Mouse (Mus musculus) liver, embryonic 14.5 days (tissue): ENCODE measurements around the gene Dand5. TPM values are rescaled to one million over a fixed set of nuclear protein-coding genes. Genes with fewer than 3 reads are reported as not detected.

Experiments used
- ATAC-seq: fragments of 200-750 bp; cut with Nextera tagmentation; 2 replicates; pipeline ENCODE4 v1.8.0; 2017; ENCODE audit warnings: moderate number of reproducible peaks, mild to moderate bottlenecking, moderate library complexity; ENCODE audit not compliant: insufficient read depth
- DNase-seq, 3 experiments: peaks; one replicate each; pipeline ENCODE4 v3.0.0-alpha.2; 2012 to 2013; ENCODE audit warnings: low read depth in 3 of 3, low spot score in 3 of 3
- H3K27ac ChIP-seq: fragments of 300-500 bp; sonication (generic); 2 replicates; pipeline ENCODE4 v1.5.1; 2014; ENCODE audit warnings: moderate library complexity, mild to moderate bottlenecking, control low read depth, inconsistent platforms
- H3K27me3 ChIP-seq: fragments of 300-500 bp; sonication (generic); 2 replicates; pipeline ENCODE4 v1.6.1; 2014; ENCODE audit warnings: mild to moderate bottlenecking, low read length, moderate library complexity; ENCODE audit not compliant: control insufficient read depth, insufficient read depth
- H3K36me3 ChIP-seq: fragments of 300-500 bp; sonication (generic); replicated peaks from 2 replicates; pipeline ENCODE4 v1.6.1; 2014; ENCODE audit warnings: low read depth; ENCODE audit not compliant: control insufficient read depth, insufficient read depth
- H3K4me1 ChIP-seq, 2 experiments: fragments of 200-500 bp in 1 of 2; fragments of 300-500 bp in 1 of 2; sonication (generic) in 1 of 2; replicated peaks; 2 replicates each; pipeline ENCODE4 v1.6.1; 2012 to 2014; ENCODE audit warnings: antibody characterized with exemption in 1 of 2, inconsistent platforms in 1 of 2, low read length in 1 of 2; ENCODE audit not compliant: control insufficient read depth in 2 of 2, insufficient read depth in 2 of 2
- H3K4me2 ChIP-seq: fragments of 300-500 bp; sonication (generic); 2 replicates; pipeline ENCODE4 v1.6.1; 2014; ENCODE audit warnings: low read depth, mild to moderate bottlenecking, control low read depth, moderate library complexity
- H3K4me3 ChIP-seq, 2 experiments: fragments of 200-500 bp in 1 of 2; fragments of 300-500 bp in 1 of 2; sonication (generic) in 1 of 2; 2 replicates each; pipeline ENCODE4 v1.5.1; 2012 to 2014; ENCODE audit warnings: low read depth in 2 of 2, low read length in 2 of 2, mild to moderate bottlenecking in 2 of 2, control low read depth in 1 of 2, inconsistent platforms in 1 of 2, moderate library complexity in 1 of 2; ENCODE audit not compliant: insufficient read depth in 1 of 2
- H3K9ac ChIP-seq: fragments of 300-500 bp; sonication (generic); replicated peaks from 2 replicates; pipeline ENCODE4 v1.6.1; 2014; ENCODE audit warnings: mild to moderate bottlenecking, control low read depth, moderate library complexity
- H3K9me3 ChIP-seq: fragments of 300-500 bp; sonication (generic); 2 replicates; pipeline ENCODE4 v1.6.1; 2016; ENCODE audit warnings: low read length, mixed read lengths; ENCODE audit not compliant: control insufficient read depth
- CTCF ChIP-seq: IDR thresholded peaks from 2 replicates; pipeline ENCODE4 v1.5.1; 2016; ENCODE audit warnings: antibody characterized with exemption, low read depth, control low read depth
- EP300 ChIP-seq: IDR thresholded peaks from 2 replicates; pipeline ENCODE4 v1.6.1; 2016; ENCODE audit warnings: antibody characterized with exemption, low read depth
- WGBS: fragments of 180-500 bp; shearing (Covaris S2); extraction: QIAGEN DNeasy Blood & Tissue Kit; methylation state at CpG from one replicate; pipeline ENCODE4 v1.1.7; 2014; ENCODE audit not compliant: insufficient replicate concordance; 5-methylcytosine and 5-hydroxymethylcytosine counted together
- polyA plus RNA-seq, 2 experiments: library from polyadenylated mRNA; depleted of rRNA in 1 of 2; stranded (reverse) in 1 of 2; unstranded in 1 of 2; fragments of >200 nt; fragmentation: Nextera tagmentation in 1 of 2; extraction: Ambion mirVana in 1 of 2; gene quantifications; 2 replicates each; pipeline versions ENCODE4 v1.2.1 to v1.2.3; 2012 to 2014

Dand5 gene
- polyA plus RNA-seq, 2 experiments: 1.9 to 2.7 TPM

DNA sequence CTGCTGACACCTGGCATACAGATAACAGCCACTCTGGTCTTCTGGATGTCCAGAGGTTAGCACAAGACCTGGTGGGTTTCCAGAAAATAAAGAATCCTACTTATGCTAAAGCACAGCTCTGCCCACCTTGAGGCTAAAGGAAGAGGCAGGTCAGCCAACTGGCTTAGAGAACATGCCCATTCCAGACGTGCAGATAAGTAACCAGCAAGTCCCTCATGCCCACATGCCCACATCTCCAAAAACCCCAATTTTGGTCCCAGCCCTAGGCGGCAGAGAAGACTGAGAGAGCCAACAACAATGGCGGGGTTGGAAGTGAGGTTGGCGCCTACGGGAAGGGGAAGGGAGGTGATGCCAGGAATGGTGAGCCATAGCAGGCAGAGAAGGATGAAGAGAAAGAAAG, 33.3 kb downstream of the Dand5 start:
- H3K4me3 ChIP-seq: no peak overlapping the region
- peaks cover 56% of the 10 kb centered on the region for H3K27me3 ChIP-seq
- no peak overlapping the region for H3K9ac ChIP-seq
- 60% methylated on average over 5 of the region's 5 CpGs for WGBS
- DNase-seq (no peak), ATAC-seq (no peak)
- no peak overlapping the region for H3K4me2 ChIP-seq
- TF ChIP-seq EP300 (no peak), CTCF (no peak)
- no peaks in the 10 kb centered on the region for H3K36me3 ChIP-seq
- no peaks in the 10 kb centered on the region for H3K9me3 ChIP-seq
- no peak overlapping the region for H3K27ac ChIP-seq
- H3K4me1 ChIP-seq: no peaks in the 10 kb centered on the region

GRCm38 (mm10) chr8:84788896-84789295, 33.7 kb downstream of the Dand5 start:
- peaks cover 60% of the 10 kb centered on the region for H3K27me3 ChIP-seq
- no peak overlapping the region for H3K4me2 ChIP-seq
- no peak overlapping the region for H3K27ac ChIP-seq
- no peaks in the 10 kb centered on the region for H3K4me1 ChIP-seq
- no peak overlapping the region for H3K9ac ChIP-seq
- DNase-seq: no peak
- no peak for TF ChIP-seq EP300
- TF ChIP-seq CTCF: no peak
- ATAC-seq: no peak
- 36% methylated on average over 11 of the region's 11 CpGs for WGBS
- no peaks in the 10 kb centered on the region for H3K9me3 ChIP-seq
- no peaks in the 10 kb centered on the region for H3K36me3 ChIP-seq
- no peak overlapping the region for H3K4me3 ChIP-seq

- Histone ChIP-seq H3K9me3 (no peaks in the 10 kb centered on the region), H3K4me1 (no peaks in the 10 kb centered on the region), H3K36me3 (no peaks in the 10 kb centered on the region), H3K4me3 (no peak overlapping the region), H3K9ac (no peak overlapping the region), H3K27me3 (peaks cover 72% of the 10 kb centered on the region), H3K27ac (no peak overlapping the region), H3K4me2 (no peak overlapping the region)
- no peak for DNase-seq
- TF ChIP-seq CTCF (no peak), EP300 (no peak)
- no peak for ATAC-seq
- WGBS: 36% methylated on average over 14 of the region's 14 CpGs
These were observed 34.9 kb downstream of the Dand5 start for GRCm38 (mm10) chr8:84787523-84788302.

DNA sequence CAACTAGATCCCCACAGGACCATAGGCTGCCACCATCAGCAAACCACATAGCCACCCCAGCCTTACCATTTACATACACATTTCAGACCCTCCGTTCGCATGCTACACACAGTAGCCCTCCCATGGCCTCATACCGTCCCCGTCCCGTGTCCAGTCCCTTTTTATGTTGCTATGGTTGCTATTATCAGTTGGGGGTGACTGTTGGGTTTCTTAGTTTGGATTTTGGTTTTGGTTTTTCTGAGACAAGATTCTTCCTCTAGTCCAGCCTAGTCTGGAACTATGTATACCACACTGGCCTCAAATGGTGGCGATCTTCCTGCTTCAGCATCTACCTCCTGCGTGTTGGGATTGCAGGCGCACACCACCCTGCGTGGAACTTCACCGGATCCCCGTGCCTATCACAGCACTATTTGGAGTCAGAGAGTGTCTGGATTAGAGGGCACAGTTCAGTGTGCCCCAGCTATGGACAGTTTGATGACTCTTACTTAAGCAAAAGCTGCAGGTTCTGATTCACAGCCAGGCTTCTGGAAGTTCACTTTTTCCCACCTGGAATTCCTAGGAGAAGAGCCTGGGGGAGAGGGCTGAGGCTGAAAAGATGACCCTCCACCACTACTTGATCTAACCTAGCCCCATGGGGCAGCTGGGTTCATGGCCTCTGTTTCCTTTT, 35.7 kb downstream of the Dand5 start:
- H3K36me3 ChIP-seq: no peaks in the 10 kb centered on the region
- WGBS: 11% methylated on average over 11 of the region's 11 CpGs
- H3K4me2 ChIP-seq: no peak overlapping the region
- H3K4me1 ChIP-seq: no peaks in the 10 kb centered on the region
- H3K4me3 ChIP-seq: no peak overlapping the region
- no peak overlapping the region for H3K9ac ChIP-seq
- ATAC-seq: no peak
- no peak for TF ChIP-seq CTCF
- no peak for TF ChIP-seq EP300
- H3K9me3 ChIP-seq: no peaks in the 10 kb centered on the region
- DNase-seq: no peak
- no peak overlapping the region for H3K27ac ChIP-seq
- peaks cover 80% of the 10 kb centered on the region for H3K27me3 ChIP-seq
